Mouse (Mus musculus): ENCODE data around the gene Osbpl3. TPM values are rescaled to one million over a fixed set of nuclear protein-coding genes. Genes with fewer than 3 reads are reported as not detected.

The Osbpl3 gene
- polyA plus RNA-seq, 1 experiment = 23.4 TPM

GRCm38 (mm10) chr6:50413381-50413780, 42.6 kb downstream of the Osbpl3 start:
- H3K4me1 ChIP-seq (ENCODE audit: control insufficient read depth, insufficient read depth, low read length) = peaks cover 6% of the 10 kb centered on the region
- H3K4me3 ChIP-seq (ENCODE audit: insufficient read depth, low read length) = no peak overlapping the region
- no peak for TF ChIP-seq CTCF (IDR thresholded peaks at IDR 0.05; ENCODE audit: low read depth, low read length)
- no peak for TF ChIP-seq POLR2A (IDR thresholded peaks at IDR 0.05; ENCODE audit: borderline replicate concordance, low read depth, low read length)
- no peak overlapping the region for H3K27ac ChIP-seq (ENCODE audit: insufficient read depth, low read depth, low read length)

- no peak overlapping the region for H3K27ac ChIP-seq (ENCODE audit: insufficient read depth, low read depth, low read length)
- H3K4me3 ChIP-seq (ENCODE audit: insufficient read depth, low read length) = no peak overlapping the region
- H3K4me1 ChIP-seq (ENCODE audit: control insufficient read depth, insufficient read depth, low read length) = peaks cover 6% of the 10 kb centered on the region
- TF ChIP-seq CTCF (IDR thresholded peaks at IDR 0.05; ENCODE audit: low read depth, low read length) (no peak), POLR2A (IDR thresholded peaks at IDR 0.05; ENCODE audit: borderline replicate concordance, low read depth, low read length) (no peak)
Measured at GRCm38 (mm10) chr6:50412174-50412573, 43.8 kb downstream of the Osbpl3 start.

GRCm38 (mm10) chr6:50404698-50405097, 51.3 kb downstream of the Osbpl3 start:
- TF ChIP-seq POLR2A (IDR thresholded peaks at IDR 0.05; ENCODE audit: borderline replicate concordance, low read depth, low read length) (no peak), CTCF (IDR thresholded peaks at IDR 0.05; ENCODE audit: low read depth, low read length) (no peak)
- Histone ChIP-seq H3K4me1 (ENCODE audit: control insufficient read depth, insufficient read depth, low read length) (no peaks in the 10 kb centered on the region; the same call in 1 of the 2 replicates), H3K4me3 (ENCODE audit: insufficient read depth, low read length) (no peak overlapping the region), H3K27ac (ENCODE audit: insufficient read depth, low read depth, low read length) (no peak overlapping the region)

GRCm38 (mm10) chr6:50403524-50403923, 52.5 kb downstream of the Osbpl3 start:
- no peak for TF ChIP-seq POLR2A (IDR thresholded peaks at IDR 0.05; ENCODE audit: borderline replicate concordance, low read depth, low read length)
- TF ChIP-seq CTCF (IDR thresholded peaks at IDR 0.05; ENCODE audit: low read depth, low read length) = no peak
- Histone ChIP-seq H3K27ac (ENCODE audit: insufficient read depth, low read depth, low read length) (no peak overlapping the region), H3K4me1 (ENCODE audit: control insufficient read depth, insufficient read depth, low read length) (no peaks in the 10 kb centered on the region; the same call in 1 of the 2 replicates), H3K4me3 (ENCODE audit: insufficient read depth, low read length) (no peak overlapping the region)

GRCm38 (mm10) chr6:50402872-50403271, 53.1 kb downstream of the Osbpl3 start:
- H3K27ac ChIP-seq (ENCODE audit: insufficient read depth, low read depth, low read length) = no peak overlapping the region
- no peaks in the 10 kb centered on the region; the same call in 1 of the 2 replicates for H3K4me1 ChIP-seq (ENCODE audit: control insufficient read depth, insufficient read depth, low read length)
- no peak overlapping the region for H3K4me3 ChIP-seq (ENCODE audit: insufficient read depth, low read length)
- TF ChIP-seq CTCF (IDR thresholded peaks at IDR 0.05; ENCODE audit: low read depth, low read length) (no peak), POLR2A (IDR thresholded peaks at IDR 0.05; ENCODE audit: borderline replicate concordance, low read depth, low read length) (no peak)

GRCm38 (mm10) chr6:50400234-50400633, 55.8 kb downstream of the Osbpl3 start:
- Histone ChIP-seq H3K4me1 (ENCODE audit: control insufficient read depth, insufficient read depth, low read length) (peaks cover 2% of the 10 kb centered on the region; the same call in 1 of the 2 replicates), H3K4me3 (ENCODE audit: insufficient read depth, low read length) (no peak overlapping the region), H3K27ac (ENCODE audit: insufficient read depth, low read depth, low read length) (no peak overlapping the region)
- TF ChIP-seq POLR2A (IDR thresholded peaks at IDR 0.05; ENCODE audit: borderline replicate concordance, low read depth, low read length) = no peak
- TF ChIP-seq CTCF (IDR thresholded peaks at IDR 0.05; ENCODE audit: low read depth, low read length) = no peak

GRCm38 (mm10) chr6:50399427-50400195, 56.4 kb downstream of the Osbpl3 start:
- Histone ChIP-seq H3K4me1 (ENCODE audit: control insufficient read depth, insufficient read depth, low read length) (0 out of 2 replicates have a peak, but pooled peaks cover 2% of the 10 kb centered on the region), H3K4me3 (ENCODE audit: insufficient read depth, low read length) (no peak overlapping the region), H3K27ac (ENCODE audit: insufficient read depth, low read depth, low read length) (no peak overlapping the region)
- TF ChIP-seq CTCF (IDR thresholded peaks at IDR 0.05; ENCODE audit: low read depth, low read length) = no peak
- TF ChIP-seq POLR2A (IDR thresholded peaks at IDR 0.05; ENCODE audit: borderline replicate concordance, low read depth, low read length) = no peak

GRCm38 (mm10) chr6:50398324-50398723, 57.7 kb downstream of the Osbpl3 start:
- Histone ChIP-seq H3K4me1 (ENCODE audit: control insufficient read depth, insufficient read depth, low read length) (0 out of 2 replicates have a peak, but pooled peaks cover 2% of the 10 kb centered on the region), H3K4me3 (ENCODE audit: insufficient read depth, low read length) (no peak overlapping the region), H3K27ac (ENCODE audit: insufficient read depth, low read depth, low read length) (no peak overlapping the region)
- TF ChIP-seq CTCF (IDR thresholded peaks at IDR 0.05; ENCODE audit: low read depth, low read length) (no peak), POLR2A (IDR thresholded peaks at IDR 0.05; ENCODE audit: borderline replicate concordance, low read depth, low read length) (no peak)

- TF ChIP-seq POLR2A (IDR thresholded peaks at IDR 0.05; ENCODE audit: borderline replicate concordance, low read depth, low read length) (no peak), CTCF (IDR thresholded peaks at IDR 0.05; ENCODE audit: low read depth, low read length) (no peak)
- H3K4me1 ChIP-seq (ENCODE audit: control insufficient read depth, insufficient read depth, low read length) = peaks cover 2% of the 10 kb centered on the region; the same call in 1 of the 2 replicates
Measured at GRCm38 (mm10) chr6:50397116-50397515, 58.9 kb downstream of the Osbpl3 start.

GRCm38 (mm10) chr6:50395641-50396312, 60.2 kb downstream of the Osbpl3 start:
- no peak overlapping the region for H3K27ac ChIP-seq (ENCODE audit: insufficient read depth, low read depth, low read length)
- no peak overlapping the region for H3K4me3 ChIP-seq (ENCODE audit: insufficient read depth, low read length)
- peaks cover 7% of the 10 kb centered on the region for H3K4me1 ChIP-seq (ENCODE audit: control insufficient read depth, insufficient read depth, low read length)
- TF ChIP-seq POLR2A (IDR thresholded peaks at IDR 0.05; ENCODE audit: borderline replicate concordance, low read depth, low read length) (no peak), CTCF (IDR thresholded peaks at IDR 0.05; ENCODE audit: low read depth, low read length) (no peak)

More at GRCm38 (mm10) chr6:50397116-50397515, 58.9 kb downstream of the Osbpl3 start:
- Histone ChIP-seq H3K27ac (ENCODE audit: insufficient read depth, low read depth, low read length) (no peak overlapping the region), H3K4me3 (ENCODE audit: insufficient read depth, low read length) (no peak overlapping the region)
